Mouse (Mus musculus): Measurements from ENCODE around the gene Cypt14.
"Not testable (repeated sequence)": the region's sequence is repeated elsewhere in the genome, so short reads cannot be mapped to it uniquely, and the experiment has no call there.

DNA sequence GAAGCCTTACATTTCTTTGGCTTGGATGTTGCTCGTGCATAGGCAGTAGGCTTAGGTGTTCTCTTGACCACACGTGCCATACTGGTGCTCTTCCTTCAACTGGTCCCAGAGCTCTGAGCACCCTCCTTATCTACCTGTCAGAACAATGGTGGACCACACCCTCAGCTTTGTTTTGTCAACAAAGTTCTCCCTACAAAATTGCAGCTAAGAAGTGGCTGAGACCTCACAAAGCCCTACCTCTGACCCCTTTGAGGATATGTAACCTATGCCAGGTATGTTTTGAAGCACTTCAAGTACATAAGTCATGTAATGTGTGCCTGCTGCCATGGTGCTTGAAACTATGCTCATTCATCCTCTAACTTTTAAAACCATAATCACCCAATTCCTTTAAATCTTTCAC is at the start of gene Cypt14:
- not testable (repeated sequence) for TF ChIP-seq POLR2A (IDR thresholded peaks at IDR 0.05; ENCODE audit: low read depth, low read length); CTCF (IDR thresholded peaks at IDR 0.05; ENCODE audit: extremely low read depth, insufficient read length, insufficient replicate concordance, low read depth, low read length)
